Mouse (Mus musculus): Measurements from ENCODE around the gene Rgs3. TPM values are rescaled to one million over a fixed set of nuclear protein-coding genes. Genes with fewer than 3 reads are reported as not detected.

The Rgs3 gene
- polyA plus RNA-seq, 1 experiment from 2014 or later = 56.9 TPM

DNA sequence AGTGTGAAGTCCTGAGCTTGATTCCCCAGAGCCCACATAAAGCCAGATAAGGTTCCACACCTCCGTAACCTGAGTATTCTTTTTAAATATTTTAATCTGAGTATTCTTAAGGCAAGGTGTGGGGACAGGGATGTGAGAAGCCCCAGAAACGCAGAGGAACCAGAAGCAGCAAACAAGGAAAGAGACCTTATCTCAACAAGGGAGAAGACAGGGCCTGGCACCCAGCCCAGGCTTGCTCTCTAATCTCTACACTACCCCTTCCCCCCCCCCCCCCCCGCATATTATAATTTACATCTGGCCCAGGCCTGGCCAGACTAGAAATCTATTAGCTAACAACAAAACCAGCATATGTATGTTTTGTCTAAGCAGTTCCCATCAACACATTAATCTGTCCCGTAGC, 131.3 kb downstream of the Rgs3 start:
- ATAC-seq (replicated peaks; ENCODE audit: low FRiP score) = no peak
- no peaks in the 10 kb centered on the region for H3K9me3 ChIP-seq (replicated peaks)
- WGBS = 73% methylated on average over 3 of the region's 4 CpGs
- H3K4me2 ChIP-seq = no peak overlapping the region
- H3K4me3 ChIP-seq (replicated peaks) = no peak overlapping the region
- H3K27me3 ChIP-seq = no peaks in the 10 kb centered on the region
- H3K9ac ChIP-seq = no peak overlapping the region
- H3K27ac ChIP-seq = no peak overlapping the region
- peaks cover 45% of the 10 kb centered on the region for H3K4me1 ChIP-seq
- H3K36me3 ChIP-seq = peaks cover 45% of the 10 kb centered on the region

GRCm38 (mm10) chr4:62691625-62692024, 132.0 kb downstream of the Rgs3 start:
- no peaks in the 10 kb centered on the region for H3K9me3 ChIP-seq (replicated peaks)
- peaks cover 42% of the 10 kb centered on the region for H3K4me1 ChIP-seq
- H3K36me3 ChIP-seq = peaks cover 45% of the 10 kb centered on the region
- H3K4me3 ChIP-seq (replicated peaks) = no peak overlapping the region
- no peak for ATAC-seq (replicated peaks; ENCODE audit: low FRiP score)
- H3K9ac ChIP-seq = no peak overlapping the region
- no peak overlapping the region for H3K4me2 ChIP-seq
- no peaks in the 10 kb centered on the region for H3K27me3 ChIP-seq
- H3K27ac ChIP-seq = no peak overlapping the region
- WGBS = 67% methylated on average over 1 of the region's 1 CpGs

DNA sequence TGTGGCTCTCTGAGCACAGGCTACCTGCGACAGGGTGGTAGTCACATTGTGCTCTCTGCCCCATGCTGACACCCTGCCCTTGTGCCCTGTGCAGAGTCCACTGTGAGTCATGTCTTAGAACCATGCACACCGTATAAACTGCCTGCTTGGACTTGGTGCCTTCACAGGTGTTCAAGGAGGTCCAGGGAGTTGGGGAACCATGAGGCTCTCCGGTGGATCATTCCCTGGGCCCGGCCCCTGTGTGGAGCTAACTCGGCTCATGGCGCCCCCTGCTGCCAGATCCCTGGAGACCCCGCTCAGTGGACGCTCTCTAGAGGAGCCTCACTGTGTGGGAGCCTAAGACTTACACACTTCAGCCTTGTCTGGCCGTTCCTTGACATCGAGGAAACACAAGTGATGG, 134.2 kb downstream of the Rgs3 start:
- no peak overlapping the region for H3K4me3 ChIP-seq (replicated peaks)
- peak; percentile 26 for ATAC-seq (replicated peaks; ENCODE audit: low FRiP score)
- no peak overlapping the region for H3K9ac ChIP-seq
- H3K27me3 ChIP-seq = no peaks in the 10 kb centered on the region
- no peak overlapping the region for H3K4me2 ChIP-seq
- no peaks in the 10 kb centered on the region for H3K9me3 ChIP-seq (replicated peaks)
- peaks cover 59% of the 10 kb centered on the region for H3K4me1 ChIP-seq
- peaks cover 41% of the 10 kb centered on the region for H3K36me3 ChIP-seq
- H3K27ac ChIP-seq = no peak overlapping the region
- 46% methylated on average over 10 of the region's 10 CpGs for WGBS

- peaks cover 41% of the 10 kb centered on the region for H3K36me3 ChIP-seq
- H3K4me1 ChIP-seq = peaks cover 69% of the 10 kb centered on the region
- peak overlapping the region; percentile 51; the same call in 1 of the 2 replicates for H3K27ac ChIP-seq
- no peak for ATAC-seq (replicated peaks; ENCODE audit: low FRiP score)
- no peak overlapping the region for H3K9ac ChIP-seq
- 83% methylated on average over 11 of the region's 11 CpGs for WGBS
- H3K27me3 ChIP-seq = no peaks in the 10 kb centered on the region
- no peak overlapping the region for H3K4me2 ChIP-seq
- H3K4me3 ChIP-seq (replicated peaks) = no peak overlapping the region
- no peaks in the 10 kb centered on the region for H3K9me3 ChIP-seq (replicated peaks)
Observed at GRCm38 (mm10) chr4:62694703-62695439, 135.2 kb downstream of the Rgs3 start.

GRCm38 (mm10) chr4:62695523-62695922, 135.9 kb downstream of the Rgs3 start:
- H3K9me3 ChIP-seq (replicated peaks) = no peaks in the 10 kb centered on the region
- no peaks in the 10 kb centered on the region for H3K27me3 ChIP-seq
- H3K36me3 ChIP-seq = peaks cover 41% of the 10 kb centered on the region
- peak overlapping the region; percentile 49; the same call in 1 of the 2 replicates for H3K27ac ChIP-seq
- H3K4me2 ChIP-seq = no peak overlapping the region
- no peak overlapping the region for H3K9ac ChIP-seq
- 59% methylated on average over 8 of the region's 8 CpGs for WGBS
- H3K4me1 ChIP-seq = peaks cover 76% of the 10 kb centered on the region
- no peak overlapping the region for H3K4me3 ChIP-seq (replicated peaks)
- ATAC-seq (replicated peaks; ENCODE audit: low FRiP score) = no peak

DNA sequence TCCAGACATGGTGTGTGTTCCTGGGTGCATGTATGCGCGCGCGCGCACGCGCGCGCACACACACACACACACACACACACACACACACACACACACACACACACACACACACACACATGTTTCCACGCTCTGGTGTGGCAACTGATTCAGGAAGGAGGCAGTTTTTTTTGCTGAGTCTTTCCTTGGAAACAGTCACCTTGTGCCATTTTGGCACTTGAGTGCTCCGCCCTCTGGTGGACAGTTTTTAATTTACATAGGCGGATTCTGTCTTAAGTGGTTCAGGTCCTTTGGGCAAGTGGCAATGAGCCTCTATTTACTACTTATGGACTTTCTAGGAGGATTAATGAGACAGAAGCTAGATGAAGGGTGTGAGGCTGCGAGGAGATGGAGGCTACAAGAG, 136.3 kb downstream of the Rgs3 start:
- Histone ChIP-seq H3K4me2 (no peak overlapping the region), H3K9me3 (replicated peaks) (no peaks in the 10 kb centered on the region), H3K27ac (peak overlapping the region; percentile 49; the same call in 1 of the 2 replicates), H3K4me3 (replicated peaks) (no peak overlapping the region), H3K9ac (no peak overlapping the region), H3K27me3 (no peaks in the 10 kb centered on the region), H3K36me3 (peaks cover 41% of the 10 kb centered on the region), H3K4me1 (peaks cover 76% of the 10 kb centered on the region)
- ATAC-seq (replicated peaks; ENCODE audit: low FRiP score) = no peak
- WGBS = 74% methylated on average over 13 of the region's 13 CpGs

DNA sequence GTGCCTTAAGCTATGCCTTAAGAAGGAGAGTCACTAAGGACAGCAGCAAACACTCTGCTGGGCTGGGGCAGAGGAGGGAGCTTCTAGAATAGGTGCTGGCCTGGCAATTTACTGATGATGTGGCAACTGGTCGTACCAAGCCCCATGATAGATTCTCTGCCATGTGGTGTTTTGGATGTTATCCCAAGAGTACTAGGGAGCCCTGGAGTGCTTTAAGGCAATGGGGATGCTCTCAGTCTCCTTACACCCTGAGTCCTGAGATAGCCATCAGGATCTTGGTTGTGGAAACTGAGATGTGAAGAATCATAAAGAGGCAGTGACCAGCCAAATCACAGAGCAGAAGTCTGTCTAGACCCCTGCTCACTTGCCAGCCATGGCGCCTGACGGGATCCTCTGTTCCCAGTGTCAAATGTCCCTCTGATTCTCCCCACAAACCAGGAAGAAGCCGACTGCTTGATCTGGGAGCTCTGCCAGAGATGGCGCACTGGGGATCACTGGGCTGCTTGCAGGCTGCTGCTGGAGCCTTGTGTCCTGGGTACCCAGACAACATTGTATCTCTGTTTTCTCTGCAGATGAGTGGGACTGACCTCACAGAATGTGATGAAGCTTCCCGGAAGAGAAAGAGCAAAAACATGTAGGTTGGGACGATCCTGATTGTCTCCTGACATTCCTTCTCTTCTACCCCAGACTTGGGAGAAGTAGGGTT, 137.2 kb downstream of the Rgs3 start:
- WGBS = 60% methylated on average over 7 of the region's 7 CpGs
- no peak overlapping the region for H3K4me2 ChIP-seq
- peak overlapping the region; percentile 52 for H3K27ac ChIP-seq
- H3K9me3 ChIP-seq (replicated peaks) = no peaks in the 10 kb centered on the region
- ATAC-seq (replicated peaks; ENCODE audit: low FRiP score) = no peak
- H3K27me3 ChIP-seq = no peaks in the 10 kb centered on the region
- peaks cover 41% of the 10 kb centered on the region for H3K36me3 ChIP-seq
- no peak overlapping the region for H3K4me3 ChIP-seq (replicated peaks)
- H3K9ac ChIP-seq = no peak overlapping the region
- H3K4me1 ChIP-seq = peaks cover 76% of the 10 kb centered on the region

DNA sequence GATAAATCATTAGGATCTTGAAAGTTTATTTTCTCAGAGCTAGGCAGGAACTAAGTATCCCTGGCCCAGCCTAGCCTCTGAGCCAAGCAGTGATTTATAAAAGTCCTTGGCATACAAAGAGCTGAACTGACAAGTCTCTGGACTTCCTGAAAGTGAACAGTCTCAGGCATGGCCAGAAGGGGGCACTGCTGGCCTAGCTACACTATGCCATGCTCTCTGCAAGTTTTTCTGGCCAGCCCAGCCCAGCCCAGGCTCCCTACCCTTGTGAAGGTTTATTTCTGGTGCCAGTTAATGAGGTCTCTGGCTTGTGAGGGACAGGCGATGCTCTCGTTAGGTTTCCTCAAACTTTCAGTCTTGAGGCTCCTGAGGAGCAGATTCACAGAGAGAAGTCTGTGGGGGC, 137.8 kb downstream of the Rgs3 start:
- no peak overlapping the region for H3K4me2 ChIP-seq
- no peaks in the 10 kb centered on the region for H3K27me3 ChIP-seq
- no peak overlapping the region for H3K4me3 ChIP-seq (replicated peaks)
- H3K36me3 ChIP-seq = peaks cover 36% of the 10 kb centered on the region
- WGBS = 20% methylated on average over 2 of the region's 2 CpGs
- no peak; the same call in 1 of the 2 replicates for ATAC-seq (replicated peaks; ENCODE audit: low FRiP score)
- no peaks in the 10 kb centered on the region for H3K9me3 ChIP-seq (replicated peaks)
- H3K27ac ChIP-seq = peak overlapping the region; percentile 52
- H3K9ac ChIP-seq = no peak overlapping the region
- H3K4me1 ChIP-seq = peaks cover 73% of the 10 kb centered on the region

DNA sequence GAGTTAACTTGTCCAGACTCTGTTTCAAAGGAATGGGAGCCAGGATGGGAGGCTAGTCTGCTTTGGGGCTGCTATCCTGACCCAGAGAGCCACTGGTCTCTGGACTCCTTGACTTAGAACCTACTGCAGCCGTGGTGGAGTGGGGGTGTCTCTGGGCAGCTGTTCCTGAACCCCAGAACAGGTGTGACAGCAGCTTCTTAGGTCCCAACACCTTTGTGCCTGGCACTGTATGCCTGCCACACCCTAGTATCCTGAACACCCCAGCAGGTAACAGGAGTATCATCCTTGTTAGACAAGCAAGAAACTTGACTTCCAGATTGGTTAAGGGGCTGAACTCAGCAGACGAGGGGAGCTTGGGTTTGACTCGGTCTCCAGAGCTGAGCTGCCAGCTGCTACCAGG, 138.9 kb downstream of the Rgs3 start:
- 68% methylated on average over 3 of the region's 3 CpGs for WGBS
- no peak overlapping the region for H3K4me3 ChIP-seq (replicated peaks)
- ATAC-seq (replicated peaks; ENCODE audit: low FRiP score) = no peak
- no peaks in the 10 kb centered on the region for H3K27me3 ChIP-seq
- no peaks in the 10 kb centered on the region for H3K9me3 ChIP-seq (replicated peaks)
- no peak overlapping the region for H3K9ac ChIP-seq
- peak overlapping the region; percentile 47 for H3K27ac ChIP-seq
- no peak overlapping the region for H3K4me2 ChIP-seq
- H3K36me3 ChIP-seq = peaks cover 35% of the 10 kb centered on the region
- peaks cover 74% of the 10 kb centered on the region for H3K4me1 ChIP-seq

GRCm38 (mm10) chr4:62699191-62699812, 139.7 kb downstream of the Rgs3 start:
- peaks cover 82% of the 10 kb centered on the region for H3K4me1 ChIP-seq
- H3K4me3 ChIP-seq (replicated peaks) = peak overlapping the region; percentile 51
- ATAC-seq (replicated peaks; ENCODE audit: low FRiP score) = peak; percentile 93
- 2% methylated on average over 10 of the region's 10 CpGs for WGBS
- H3K4me2 ChIP-seq = peak overlapping the region; percentile 73
- H3K36me3 ChIP-seq = peaks cover 42% of the 10 kb centered on the region
- peak overlapping the region; percentile 57 for H3K9ac ChIP-seq
- peak overlapping the region; percentile 88 for H3K27ac ChIP-seq
- no peaks in the 10 kb centered on the region for H3K9me3 ChIP-seq (replicated peaks)
- no peaks in the 10 kb centered on the region for H3K27me3 ChIP-seq

DNA sequence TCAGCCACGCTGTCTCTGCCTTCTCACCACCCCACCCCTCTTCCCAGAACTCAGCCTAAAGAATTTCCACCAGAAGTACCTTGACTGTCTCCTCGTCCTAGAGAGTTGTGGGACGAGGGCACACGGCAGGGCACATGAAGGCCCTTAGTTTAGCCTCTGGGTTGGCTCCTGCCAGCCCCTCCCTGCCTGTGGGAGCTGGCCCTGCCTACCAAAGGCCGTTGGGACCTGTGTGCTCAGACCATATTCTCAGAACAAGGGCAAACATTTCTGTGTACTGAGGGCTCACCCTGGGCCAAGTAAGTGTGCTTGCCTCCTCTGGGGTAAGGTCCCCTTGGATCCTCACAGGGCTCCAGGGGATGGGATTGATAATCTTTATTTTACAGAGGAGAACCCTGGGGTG, 140.8 kb downstream of the Rgs3 start:
- Histone ChIP-seq H3K4me2 (peak overlapping the region; percentile 73), H3K4me3 (replicated peaks) (peak overlapping the region; percentile 51), H3K36me3 (peaks cover 39% of the 10 kb centered on the region), H3K4me1 (peaks cover 81% of the 10 kb centered on the region), H3K27ac (peak overlapping the region; percentile 88), H3K27me3 (no peaks in the 10 kb centered on the region), H3K9me3 (replicated peaks) (no peaks in the 10 kb centered on the region), H3K9ac (peak overlapping the region; percentile 57)
- 65% methylated on average over 5 of the region's 5 CpGs for WGBS
- ATAC-seq (replicated peaks; ENCODE audit: low FRiP score) = no peak

DNA sequence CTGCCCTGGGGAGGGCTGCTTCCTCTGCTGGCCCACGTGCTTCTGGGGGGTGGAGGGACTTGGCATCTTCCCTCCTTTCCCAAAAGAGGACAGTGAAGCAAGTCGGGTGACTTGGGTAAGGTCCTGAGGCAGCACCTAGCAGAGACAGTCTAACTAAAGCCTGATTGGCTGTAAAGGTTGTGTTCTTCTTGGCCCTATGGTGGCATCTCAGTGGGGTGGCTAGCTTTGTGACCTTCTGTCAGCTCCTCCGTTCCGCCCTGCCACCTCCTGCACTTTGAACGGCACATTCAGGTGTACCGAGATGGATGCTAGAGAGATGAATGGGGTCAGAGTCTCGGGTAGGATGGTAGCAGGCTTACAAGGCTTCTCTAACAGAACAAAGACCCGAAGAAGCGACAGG, 143.5 kb downstream of the Rgs3 start:
- no peak overlapping the region for H3K4me2 ChIP-seq
- peaks cover 34% of the 10 kb centered on the region for H3K36me3 ChIP-seq
- H3K4me3 ChIP-seq (replicated peaks) = no peak overlapping the region
- 70% methylated on average over 9 of the region's 9 CpGs for WGBS
- no peak overlapping the region for H3K9ac ChIP-seq
- H3K27me3 ChIP-seq = no peaks in the 10 kb centered on the region
- no peaks in the 10 kb centered on the region for H3K9me3 ChIP-seq (replicated peaks)
- no peak overlapping the region for H3K27ac ChIP-seq
- no peak for ATAC-seq (replicated peaks; ENCODE audit: low FRiP score)
- H3K4me1 ChIP-seq = peaks cover 71% of the 10 kb centered on the region

All from kidney, embryonic 15.5 days (tissue).